9 mouse cellular contexts compared by ENCODE assay signal in the genomic region with DNA sequence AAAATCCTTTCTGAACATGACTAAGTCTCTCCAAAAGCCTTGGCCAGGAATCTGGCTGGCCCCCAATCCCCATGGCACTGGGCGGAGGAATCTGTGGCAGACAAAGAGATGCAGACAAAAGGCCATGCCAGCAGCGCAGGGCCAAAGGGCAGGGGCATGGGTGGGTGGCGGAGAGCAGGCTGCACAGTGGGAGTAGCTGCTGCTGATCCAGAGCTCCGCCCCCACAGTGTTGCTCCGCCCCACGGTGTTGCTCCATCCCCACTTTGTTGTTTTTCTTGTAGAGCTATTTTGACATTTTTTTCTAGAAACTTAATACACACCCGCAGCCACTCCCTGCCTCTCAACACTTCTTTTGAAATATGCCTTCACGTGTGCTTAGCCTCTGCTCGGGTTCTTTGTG. TPM values are rescaled to one million over a fixed set of nuclear protein-coding genes. Genes with fewer than 3 reads are reported as not detected.
DNase-seq lines count a peak whose midpoint lies in the region; ATAC-seq and TF ChIP-seq lines count a peak whose summit lies in the region.
"Had no signal": no experiment of that assay in that cellular context is flagged by ENCODE, and none has a peak within 500 bp of the region (broad histone marks: within the 10 kb centered on the region; RNA-seq: fewer than 3 reads in every experiment).

No protein-coding gene starts in this region.

- TF ChIP-seq EP300 in heart, adult 2 months (IDR thresholded peaks at IDR 0.05; ENCODE audit: insufficient read depth, low read depth, low read length) = no peak

- H3K36me3 ChIP-seq in heart, adult 2 months (ENCODE audit: control insufficient read depth, insufficient read depth, low read length) = no peaks in the 10 kb centered on the region
- no peaks in the 10 kb centered on the region for H3K36me3 ChIP-seq in kidney, embryonic 16.5 days (ENCODE audit: insufficient read depth, low read length)
- no peaks in the 10 kb centered on the region for H3K36me3 ChIP-seq in midbrain, embryonic 11.5 days (ENCODE audit: control insufficient read depth, insufficient read depth, low read length)
- H3K36me3 ChIP-seq: hindbrain, embryonic 15.5 days had no signal

- peak overlapping the region; percentile 3; the same call in 1 of the 2 replicates for H3K4me2 ChIP-seq in kidney, embryonic 16.5 days (replicated peaks; ENCODE audit: low read depth, low read length)
- H3K4me2 ChIP-seq in midbrain, embryonic 11.5 days = peak overlapping the region; percentile 19; the same call in 1 of the 2 replicates
- H3K4me2 ChIP-seq: hindbrain, embryonic 15.5 days had no signal

- ATAC-seq in kidney, embryonic 16.5 days (ENCODE audit: low FRiP score, low TSS enrichment) = peak; percentile 53; the same call in 1 of the 2 replicates
- peak; percentile 85 for ATAC-seq in midbrain, embryonic 11.5 days (ENCODE audit: low FRiP score)
- no peak for ATAC-seq in granulocyte monocyte progenitor cell, adult 5-6 weeks (replicated peaks; ENCODE audit: poor library complexity, severe bottlenecking)
- no peak for ATAC-seq in CD4-positive, CD25-positive, alpha-beta regulatory T cell, adult 4 months

- intact Hi-C loops in left cerebral cortex, adult 2 months (cut with DNase I) = no loop called here
- intact Hi-C loops in heart, adult 2 months (cut with DNase I) = no loop called here

- DNase-seq in left cerebral cortex, adult 2 months (ENCODE audit: extremely low spot score in 1 of 2, low spot score in 2 of 2) = peak; percentile 18 to 22
- DNase-seq in left cerebral cortex, adult 11 months (ENCODE audit: low spot score) = no peak
- DNase-seq in embryo, embryonic 10 days (ENCODE audit: low spot score) = peak; percentile 78
- DNase-seq in heart, adult 2 months = peak; percentile 74 to 78
- DNase-seq in midbrain, embryonic 11.5 days (ENCODE audit: low spot score, missing footprints) = peak; percentile 92

- no peak for TF ChIP-seq POLR2A in heart, adult 2 months (IDR thresholded peaks at IDR 0.05; ENCODE audit: insufficient read depth, low read depth, low read length)

- H3K9me3 ChIP-seq in kidney, embryonic 16.5 days (ENCODE audit: low read length) = no peaks in the 10 kb centered on the region
- no peaks in the 10 kb centered on the region for H3K9me3 ChIP-seq in midbrain, embryonic 11.5 days (ENCODE audit: control insufficient read depth, low read length)
- H3K9me3 ChIP-seq: hindbrain, embryonic 15.5 days had no signal

- no peaks in the 10 kb centered on the region; the same call in 1 of the 2 replicates for H3K79me2 ChIP-seq in heart, adult 2 months (replicated peaks; ENCODE audit: control insufficient read depth, insufficient read depth, low read length)

- WGBS in heart, adult 2 months = 32% methylated on average over 9 of the region's 9 CpGs
- WGBS in kidney, embryonic 16.5 days = 17% methylated on average over 9 of the region's 9 CpGs
- WGBS in midbrain, embryonic 11.5 days = 4% methylated on average over 9 of the region's 9 CpGs

- no peak for TF ChIP-seq CTCF in left cerebral cortex, adult 2 months (IDR thresholded peaks at IDR 0.05)
- TF ChIP-seq CTCF in heart, adult 2 months (IDR thresholded peaks at IDR 0.05) = no peak

- no peaks in the 10 kb centered on the region for H3K27me3 ChIP-seq in heart, adult 2 months (ENCODE audit: control insufficient read depth, insufficient read depth, low read length)
- no peaks in the 10 kb centered on the region for H3K27me3 ChIP-seq in kidney, embryonic 16.5 days (ENCODE audit: insufficient read depth, low read length)
- H3K27me3 ChIP-seq in midbrain, embryonic 11.5 days (ENCODE audit: control insufficient read depth, insufficient read depth, low read length) = no peaks in the 10 kb centered on the region
- H3K27me3 ChIP-seq: hindbrain, embryonic 15.5 days had no signal

- H3K27ac ChIP-seq in left cerebral cortex, adult 2 months = no peak overlapping the region
- H3K27ac ChIP-seq in heart, adult 2 months = peak overlapping the region; percentile 48
- peak overlapping the region; percentile 59 for H3K27ac ChIP-seq in kidney, embryonic 16.5 days (ENCODE audit: low read length)
- H3K27ac ChIP-seq in midbrain, embryonic 11.5 days (ENCODE audit: low read depth, low read length) = no peak overlapping the region; the same call in none of the 2 replicates
- H3K27ac ChIP-seq: hindbrain, embryonic 15.5 days had no signal

- H3K9ac ChIP-seq in heart, adult 2 months (ENCODE audit: low read depth, low read length) = no peak overlapping the region
- H3K9ac ChIP-seq in kidney, embryonic 16.5 days (replicated peaks; ENCODE audit: low read length) = no peak overlapping the region
- H3K9ac ChIP-seq in midbrain, embryonic 11.5 days (ENCODE audit: low read length) = no peak overlapping the region
- H3K9ac ChIP-seq: hindbrain, embryonic 15.5 days had no signal

- no peak overlapping the region for H3K4me3 ChIP-seq in left cerebral cortex, adult 2 months
- no peak overlapping the region; the same call in 1 of the 2 replicates for H3K4me3 ChIP-seq in heart, adult 2 months
- no peak overlapping the region for H3K4me3 ChIP-seq in kidney, embryonic 16.5 days (ENCODE audit: low read length)
- no peak overlapping the region for H3K4me3 ChIP-seq in midbrain, embryonic 11.5 days (ENCODE audit: low read depth, low read length)
- H3K4me3 ChIP-seq: hindbrain, embryonic 15.5 days had no signal

- H3K4me1 ChIP-seq in heart, adult 2 months (ENCODE audit: control insufficient read depth, insufficient read depth, low read length) = peaks cover 6% of the 10 kb centered on the region
- peaks cover 24% of the 10 kb centered on the region for H3K4me1 ChIP-seq in kidney, embryonic 16.5 days (ENCODE audit: insufficient read depth, low read length)
- peaks cover 11% of the 10 kb centered on the region; the same call in 1 of the 2 replicates for H3K4me1 ChIP-seq in midbrain, embryonic 11.5 days (ENCODE audit: control insufficient read depth, insufficient read depth, low read length)

RNA-seq across cellular contexts. Expression of a gene that starts 31.2 kb away (rescaled TPM):
- 1 to 10 TPM; 1.7 to 1.9 TPM for total RNA-seq in left cerebral cortex, adult 2 months (2021)
- total RNA-seq in heart, adult 2 months (2021) = 1 to 10 TPM; 7.0 to 8.5 TPM
- 2.3 and 3.0 TPM in 2 replicates for polyA plus RNA-seq in heart, adult 2 months (2012; rRNA removed)
- 0.51 and 1.1 TPM in 2 replicates for polyA plus RNA-seq in kidney, embryonic 16.5 days (2015; fragmentation: Nextera tagmentation; extraction: Ambion mirVana)
- polyA plus RNA-seq in midbrain, embryonic 11.5 days (2014; fragmentation: Nextera tagmentation; extraction: Ambion mirVana) = 0.10 TPM in 1 of 2 replicates, not detected in the other
- 13.4 and 20.1 TPM in 2 replicates for total RNA-seq in granulocyte monocyte progenitor cell, adult 5-6 weeks (2014; fragmentation: Nextera tagmentation)
- total RNA-seq in granulocyte monocyte progenitor cell, adult 5-6 weeks (2017) = 20.3 and 22.4 TPM in 2 replicates
- polyA plus RNA-seq in CD4-positive, CD25-positive, alpha-beta regulatory T cell, adult 4 months (2017; shearing (Covaris generic)) = 1 to 10 TPM; 1.6 to 5.5 TPM

RNA-seq across cellular contexts. Expression of a gene that starts 54.1 kb away (rescaled TPM):
- 10 to 100 TPM; 46.0 to 50.2 TPM for total RNA-seq in left cerebral cortex, adult 2 months (2021)
- 10 to 100 TPM; 86.5 to 94.7 TPM for total RNA-seq in heart, adult 2 months (2021)
- polyA plus RNA-seq in heart, adult 2 months (2012; rRNA removed) = 103 and 104 TPM in 2 replicates
- polyA plus RNA-seq in kidney, embryonic 16.5 days (2015; fragmentation: Nextera tagmentation; extraction: Ambion mirVana) = 162 and 174 TPM in 2 replicates
- polyA plus RNA-seq in midbrain, embryonic 11.5 days (2014; fragmentation: Nextera tagmentation; extraction: Ambion mirVana) = 186 and 197 TPM in 2 replicates
- total RNA-seq in granulocyte monocyte progenitor cell, adult 5-6 weeks (2014; fragmentation: Nextera tagmentation) = 50.7 and 56.1 TPM in 2 replicates
- total RNA-seq in granulocyte monocyte progenitor cell, adult 5-6 weeks (2017) = 27.2 and 29.8 TPM in 2 replicates
- 1 to 10 TPM; 3.3 to 8.5 TPM for polyA plus RNA-seq in CD4-positive, CD25-positive, alpha-beta regulatory T cell, adult 4 months (2017; shearing (Covaris generic))

Comparison
In these comparisons a context has a peak if more than half of its experiments do, and no peak if none do; other contexts are left out.
1. H3K27ac ChIP-seq: peak in heart, adult 2 months (single experiment) and kidney, embryonic 16.5 days (single experiment); none in left cerebral cortex, adult 2 months (single experiment) and midbrain, embryonic 11.5 days (single experiment).
2. ATAC-seq: peak in kidney, embryonic 16.5 days (single experiment) and midbrain, embryonic 11.5 days (single experiment); none in granulocyte monocyte progenitor cell, adult 5-6 weeks (single experiment) and CD4-positive, CD25-positive, alpha-beta regulatory T cell, adult 4 months (single experiment).
3. RNA of a gene that starts 54.1 kb away (polyA plus RNA-seq): 186 to 197 TPM in midbrain, embryonic 11.5 days, 162 to 174 TPM in kidney, embryonic 16.5 days and 103 to 104 TPM in heart, adult 2 months; 3.3 to 8.5 TPM in CD4-positive, CD25-positive, alpha-beta regulatory T cell, adult 4 months; every median in the first group is over 10 times any median in the second.